Mouse (Mus musculus): ENCODE measurements at regions not wholly inside any gene's neighbourhood (a gene's known extent, or its start where the extent isn't known, plus 50 kb on each side); places are given as distances from the start of the nearest gene placed in this dataset.

DNA sequence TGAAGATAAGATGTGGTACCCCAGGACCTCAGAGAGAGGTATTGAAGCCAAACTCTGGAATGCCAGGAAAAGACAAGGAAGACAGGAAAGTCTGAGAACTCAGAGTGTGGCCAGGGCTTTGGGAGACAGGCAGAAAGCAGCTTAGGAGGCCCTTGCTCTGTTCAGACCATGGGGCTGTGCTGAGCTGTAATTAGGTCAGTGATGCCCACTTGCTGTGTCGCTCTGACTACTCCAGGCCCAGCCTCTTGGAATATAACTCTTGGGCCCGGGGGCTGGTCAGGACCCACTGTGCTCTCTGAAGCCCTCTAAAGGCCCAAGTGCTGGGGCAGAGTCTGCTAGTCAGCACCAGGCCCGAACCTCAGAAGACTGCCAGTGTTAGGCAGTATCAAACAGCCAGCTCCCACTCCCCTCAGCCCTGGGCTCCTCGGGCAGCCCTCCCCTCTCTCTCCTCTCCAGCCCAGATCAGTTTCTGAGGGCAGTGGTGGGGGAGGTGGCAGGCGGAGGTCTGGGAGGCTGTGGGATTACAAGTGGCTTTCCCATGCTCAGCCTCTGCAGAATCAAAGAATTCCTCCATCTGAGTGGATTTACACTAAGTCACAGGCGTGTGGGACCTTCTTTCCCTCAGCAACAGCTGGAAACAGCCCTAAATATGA is 50.7 kb upstream of the Btrc start:
- no peak for TF ChIP-seq GATA1 (IDR thresholded peaks at IDR 0.05; ENCODE audit: borderline replicate concordance, low read length)
- TF ChIP-seq FLI1 (IDR thresholded peaks at IDR 0.05; ENCODE audit: low read length): no peak

Data from megakaryocyte, embryonic 14.5 days (primary cell).